Mouse (Mus musculus) brain, embryonic 14.5 days (tissue): ENCODE results near the gene Taf1b. TPM values are rescaled to one million over a fixed set of nuclear protein-coding genes. Genes with fewer than 3 reads are reported as not detected.
A peak's percentile ranks its signal among the peaks of the same experiment; 100 is the strongest.
"Not testable (repeated sequence)": the region's sequence is repeated elsewhere in the genome, so short reads cannot be mapped to it uniquely, and the experiment has no call there.

Experiments
- DNase-seq: peaks from one replicate; pipeline ENCODE4 v3.0.0-alpha.2; 2011; ENCODE audit warnings: low read depth
- CTCF ChIP-seq: fragments of 200-500 bp; IDR thresholded peaks from 2 replicates; pipeline ENCODE4 v1.5.1; 2012; ENCODE audit warnings: inconsistent platforms, mild to moderate bottlenecking, moderate library complexity, borderline replicate concordance; ENCODE audit not compliant: insufficient read depth, insufficient read length; ENCODE audit errors: extremely low read depth
- POLR2A ChIP-seq: fragments of 200-500 bp; IDR thresholded peaks from 2 replicates; pipeline ENCODE4 v1.6.1; 2012; ENCODE audit warnings: mild to moderate bottlenecking, inconsistent platforms, borderline replicate concordance; ENCODE audit not compliant: poor library complexity, insufficient read depth, insufficient read length, severe bottlenecking; ENCODE audit errors: extremely low read depth
- polyA plus RNA-seq: library from polyadenylated mRNA; depleted of rRNA; stranded (reverse); fragments of >200 nt; gene quantifications from 2 replicates; pipeline ENCODE4 v1.2.3, GENCODE M21; 2012; rRNA removed

The Taf1b gene
- 20.3 and 20.9 TPM in 2 replicates for polyA plus RNA-seq

DNA sequence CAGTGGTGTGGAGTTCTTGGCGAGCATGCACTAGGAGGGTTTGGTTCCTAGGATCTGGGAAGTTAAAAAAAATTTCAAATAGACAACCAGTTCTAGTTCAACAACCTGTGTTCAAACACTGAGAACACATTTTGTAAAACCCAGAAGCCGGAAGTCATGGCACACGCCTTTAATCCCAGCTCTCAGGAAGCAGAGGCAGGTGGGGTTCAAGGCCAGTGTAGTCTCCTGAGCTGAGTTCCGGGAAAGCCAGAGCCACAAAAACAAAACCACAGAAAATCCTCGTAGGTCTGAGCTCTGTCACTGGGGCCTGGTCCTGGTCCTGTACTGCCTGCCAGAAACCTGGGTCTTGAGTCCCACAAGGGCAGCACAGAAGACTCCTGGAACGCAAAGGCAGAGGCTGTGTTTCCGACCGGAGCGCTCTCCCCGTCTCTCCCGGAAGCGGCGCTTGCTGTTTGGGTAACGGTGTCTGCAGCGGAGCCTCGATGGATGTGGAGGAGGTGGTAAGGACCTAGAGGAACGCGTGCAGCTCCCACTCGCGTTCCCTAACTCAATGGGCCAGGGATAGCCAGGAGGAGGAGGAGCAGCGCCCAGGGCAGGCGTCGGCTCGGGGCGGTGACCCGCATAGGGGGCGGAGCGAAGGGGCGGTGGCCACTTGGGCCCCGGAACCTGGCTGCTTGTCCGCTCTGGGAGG, at the start of gene Taf1b:
Taf1b (plus strand) TSS at position 210 of the 691 bp plus-strand sequence.
- no peak for TF ChIP-seq POLR2A
- TF ChIP-seq CTCF: no peak
- peak; percentile 93 for DNase-seq

DNA sequence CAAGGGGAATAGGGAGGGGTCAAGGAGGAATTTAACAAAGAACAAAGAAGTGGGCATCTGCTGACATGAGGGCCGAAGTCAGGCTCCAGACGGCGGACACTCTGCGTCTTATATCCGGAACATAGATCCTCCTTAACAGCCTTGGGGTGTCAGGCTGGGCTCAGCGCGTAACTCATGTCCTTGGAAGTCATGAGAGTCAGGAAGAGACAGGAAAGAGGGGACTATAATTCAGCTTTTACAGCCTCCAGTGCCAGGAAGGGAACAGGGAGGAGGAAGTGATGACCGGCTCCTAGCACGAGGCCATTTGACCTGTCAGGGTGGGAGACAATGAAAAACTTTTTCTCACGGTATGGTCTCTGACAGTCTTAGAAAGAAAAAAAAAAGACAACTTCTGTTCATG, 37.8 kb upstream of the Taf1b start:
- no peak for TF ChIP-seq CTCF
- no peak for TF ChIP-seq POLR2A

DNA sequence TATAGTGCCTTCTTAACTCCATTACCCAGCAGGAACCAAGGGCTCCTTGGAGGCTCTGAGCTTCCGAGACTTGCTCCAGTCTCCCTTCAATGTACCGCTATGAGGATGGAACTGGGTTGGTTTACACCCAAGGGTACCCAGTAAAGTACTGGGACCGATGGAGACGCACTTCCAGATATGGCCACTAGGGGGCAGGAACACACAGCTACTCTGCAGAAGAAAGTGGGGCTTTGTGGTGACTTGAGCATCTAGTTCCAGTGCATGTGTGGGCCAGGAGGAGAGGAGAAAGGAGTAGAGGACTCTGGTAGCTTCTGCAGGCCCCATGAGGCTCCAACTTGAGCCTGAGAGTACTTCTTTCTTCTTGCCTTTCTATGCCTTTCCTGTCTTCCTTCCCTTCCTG, 36.0 kb upstream of the Taf1b start:
- TF ChIP-seq CTCF: peak; percentile 49; the same call in 1 of the 2 replicates
- not testable (repeated sequence) for DNase-seq

More for the DNA sequence above, 37.8 kb upstream of the Taf1b start:
- no peak for DNase-seq

DNA sequence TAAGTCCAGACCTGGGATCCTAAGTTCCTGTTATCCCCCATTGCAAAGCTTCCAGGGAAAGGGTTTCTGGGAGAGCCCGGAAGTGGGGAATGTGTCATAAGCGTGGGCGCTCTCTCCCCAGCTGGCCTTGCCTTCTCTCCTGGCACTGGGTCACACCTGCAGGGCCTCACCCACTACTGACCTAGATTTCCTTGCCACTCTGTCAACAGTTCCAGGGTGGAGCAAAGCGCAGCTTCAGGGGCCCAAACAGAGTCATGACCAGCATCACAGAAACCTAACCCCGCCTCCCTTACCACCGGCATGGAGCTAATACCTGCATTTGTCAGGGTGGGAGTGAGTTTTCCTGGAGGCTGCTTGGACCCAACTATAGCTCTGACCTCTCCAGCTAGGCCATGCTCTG, 34.7 kb upstream of the Taf1b start:
- DNase-seq: not testable (repeated sequence)

DNA sequence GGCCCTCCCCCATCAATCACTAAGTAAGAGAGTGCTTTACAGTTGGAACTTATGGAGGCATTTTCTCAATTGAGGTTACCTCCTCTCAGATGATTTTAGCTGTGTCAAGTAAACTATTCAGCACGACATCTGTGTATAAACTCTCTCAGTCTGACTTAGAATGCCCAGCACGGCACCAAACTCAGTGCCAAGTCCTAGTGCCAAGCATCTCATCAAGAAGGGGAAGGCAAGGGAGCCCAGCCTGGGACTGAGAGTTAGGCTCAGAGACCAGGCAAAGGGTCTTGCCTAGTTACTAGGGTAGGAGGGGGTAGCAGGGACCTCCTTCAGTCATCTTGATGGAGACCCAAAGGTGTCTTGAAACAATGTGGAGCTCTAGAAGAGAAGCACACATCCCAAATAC, 29.2 kb upstream of the Taf1b start:
- DNase-seq: peak; percentile 2

DNA sequence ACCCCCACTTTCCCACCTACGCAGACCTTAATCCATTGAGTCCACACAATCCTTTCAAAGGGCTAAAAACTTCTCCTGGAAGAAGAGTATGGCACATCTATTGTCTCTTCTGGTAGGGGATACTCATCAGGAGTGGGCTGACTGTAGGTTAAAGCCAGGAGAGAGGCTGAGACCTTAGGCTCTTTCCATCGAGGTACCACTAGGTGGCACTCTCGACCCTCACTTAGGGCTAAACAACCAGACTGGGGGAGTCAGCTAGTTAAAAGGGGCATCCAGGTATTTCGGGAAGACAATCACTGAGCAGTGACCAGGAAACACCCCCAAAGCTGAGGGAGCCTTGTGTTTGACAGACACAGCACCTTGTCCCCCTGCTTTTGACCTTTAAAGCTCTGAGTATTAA, 27.2 kb upstream of the Taf1b start:
- DNase-seq: peak; percentile 68
- no peak for TF ChIP-seq POLR2A
- TF ChIP-seq CTCF: peak; percentile 83

More for the DNA sequence above, 29.2 kb upstream of the Taf1b start:
- TF ChIP-seq CTCF: no peak
- no peak for TF ChIP-seq POLR2A

DNA sequence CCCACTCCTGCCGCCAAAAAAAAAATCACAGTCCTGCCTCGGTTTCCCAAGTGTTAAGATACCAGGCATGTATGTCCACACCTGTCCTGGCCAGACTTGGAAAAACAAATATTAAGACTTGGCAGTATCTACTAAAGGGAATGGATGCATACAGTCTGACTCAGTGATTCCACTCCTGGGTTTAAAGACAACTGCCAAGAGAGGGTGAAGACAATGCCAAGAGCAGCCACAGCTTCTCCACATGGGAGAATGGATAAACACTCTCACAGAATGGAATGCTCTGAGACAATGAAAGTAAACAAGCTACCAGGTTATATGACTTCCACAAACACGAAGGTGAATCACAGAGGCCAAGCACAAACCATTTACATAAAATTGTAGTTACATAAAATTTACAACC, 24.9 kb upstream of the Taf1b start:
- TF ChIP-seq POLR2A (no peak), CTCF (no peak)

DNA sequence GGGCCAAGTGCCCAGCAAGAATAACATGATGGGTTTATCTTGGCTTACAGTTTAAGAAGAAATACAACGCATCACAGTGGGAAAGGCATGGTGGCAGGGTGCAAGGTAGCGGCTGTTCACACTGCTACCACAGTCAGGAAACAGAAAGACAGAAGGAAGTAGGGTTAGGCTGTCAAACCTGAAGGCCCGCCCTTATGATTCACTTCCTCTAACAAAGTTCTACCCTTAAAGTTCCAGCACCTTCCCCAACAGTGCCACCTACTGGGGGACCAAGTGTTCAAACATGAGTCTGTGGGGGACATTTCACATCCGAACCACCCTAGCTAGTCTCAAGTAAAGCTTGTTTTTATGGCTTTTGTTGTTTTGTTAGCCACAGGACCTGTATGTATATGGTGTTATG, 13.2 kb upstream of the Taf1b start:
- TF ChIP-seq CTCF: no peak
- TF ChIP-seq POLR2A: no peak
- no peak for DNase-seq

More for the DNA sequence above, 24.9 kb upstream of the Taf1b start:
- no peak for DNase-seq

DNA sequence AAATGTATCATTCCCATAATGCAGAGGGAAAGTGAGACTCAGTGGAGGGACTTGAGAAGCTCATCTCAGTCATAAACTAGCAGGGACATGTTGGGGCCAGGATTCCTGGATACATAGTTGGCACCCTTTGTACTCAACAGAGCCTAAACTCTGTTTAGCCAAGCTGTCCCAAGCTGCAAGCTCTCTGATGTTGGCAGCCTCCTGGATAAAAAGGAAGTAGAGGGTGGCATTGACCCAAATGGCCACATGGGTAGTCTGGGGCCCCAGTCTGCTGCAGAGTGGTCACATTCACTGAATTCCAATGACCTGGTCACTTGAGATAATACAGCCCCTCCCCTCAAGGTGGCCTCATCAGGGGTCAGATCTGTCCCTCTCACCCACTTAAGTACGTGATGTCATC, 11.3 kb upstream of the Taf1b start:
- TF ChIP-seq CTCF (no peak), POLR2A (no peak)
- DNase-seq: no peak

DNA sequence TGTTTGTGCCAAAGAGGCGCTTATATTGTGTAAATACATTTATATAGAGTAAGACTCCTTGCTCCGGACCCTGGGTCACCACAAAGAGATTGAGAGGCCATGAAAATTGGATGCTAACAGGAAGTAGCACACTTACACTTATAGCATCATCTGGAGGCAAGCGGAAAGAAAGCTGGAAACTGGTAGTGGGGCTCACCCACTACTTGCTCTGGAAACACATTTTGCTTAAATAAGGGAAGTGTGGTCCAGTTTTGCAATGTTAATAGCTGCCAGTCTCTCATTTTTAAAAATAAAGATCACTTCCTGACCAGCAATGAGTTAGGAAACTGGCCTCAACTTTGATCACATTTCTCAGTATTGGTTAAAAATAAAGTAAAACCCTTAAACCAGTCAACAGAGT, 5.7 kb upstream of the Taf1b start:
- DNase-seq: not testable (repeated sequence)

DNA sequence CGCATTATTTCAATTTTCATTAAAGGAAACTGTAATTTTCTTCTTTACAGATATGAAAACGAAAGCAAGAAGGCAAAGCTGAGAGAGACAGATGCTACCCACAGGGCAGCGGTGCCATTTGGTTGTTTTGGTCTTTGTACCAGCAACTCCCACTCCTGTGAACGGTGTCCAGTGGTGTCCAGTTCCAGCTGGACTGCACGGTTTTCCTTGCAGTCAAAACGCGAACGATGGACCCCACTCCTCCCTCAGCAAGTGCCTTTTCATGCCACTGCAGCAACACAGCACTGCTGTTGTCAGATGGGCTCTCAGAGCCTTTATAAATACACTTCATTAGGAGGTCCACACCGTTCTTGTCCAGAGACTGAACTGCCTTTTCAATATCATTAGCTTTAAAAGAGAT, 5.1 kb upstream of the Taf1b start:
- no peak for TF ChIP-seq CTCF
- TF ChIP-seq POLR2A: no peak
- DNase-seq: peak; percentile 8

DNA sequence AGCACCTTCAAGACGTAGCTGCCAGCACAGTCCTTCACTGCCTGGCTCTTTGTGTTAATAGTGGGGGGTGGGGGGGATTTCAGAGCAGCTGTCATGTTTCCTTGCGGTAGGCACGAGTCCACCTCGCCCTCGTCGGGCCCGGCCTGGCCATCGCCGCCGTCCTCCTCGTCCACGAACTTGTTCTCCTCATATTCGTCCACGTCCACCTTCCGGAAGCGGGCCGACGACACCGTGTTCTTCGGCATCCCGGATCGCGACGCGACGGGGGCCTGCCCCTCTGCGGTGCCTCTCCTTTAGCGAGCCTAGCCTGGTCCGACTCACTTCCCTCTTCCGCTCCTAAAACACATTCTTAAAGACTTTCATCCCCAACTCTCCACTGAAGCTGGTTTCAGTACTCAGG, 4.7 kb upstream of the Taf1b start:
- no peak for TF ChIP-seq POLR2A
- no peak for TF ChIP-seq CTCF
- peak; percentile 0 for DNase-seq

DNA sequence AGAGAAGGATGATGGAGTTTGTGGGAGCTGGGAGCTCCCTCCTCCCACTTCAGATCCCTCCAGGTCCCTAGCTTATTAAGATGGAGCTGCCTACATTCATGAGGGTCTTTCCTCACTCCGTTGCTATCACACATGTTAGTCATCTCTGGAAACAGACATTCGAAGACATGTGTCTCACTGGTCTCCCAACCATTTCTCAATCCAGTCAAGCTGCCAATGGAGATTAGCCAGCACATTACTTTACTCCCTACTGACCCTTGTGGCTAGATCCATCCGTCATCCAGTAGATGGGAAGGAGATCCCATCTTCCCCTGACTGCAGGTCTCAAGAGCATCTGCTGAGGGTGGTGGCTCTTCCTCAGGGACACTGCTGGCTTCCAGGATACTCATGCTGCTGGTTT, 3.4 kb upstream of the Taf1b start:
- DNase-seq: not testable (repeated sequence)

DNA sequence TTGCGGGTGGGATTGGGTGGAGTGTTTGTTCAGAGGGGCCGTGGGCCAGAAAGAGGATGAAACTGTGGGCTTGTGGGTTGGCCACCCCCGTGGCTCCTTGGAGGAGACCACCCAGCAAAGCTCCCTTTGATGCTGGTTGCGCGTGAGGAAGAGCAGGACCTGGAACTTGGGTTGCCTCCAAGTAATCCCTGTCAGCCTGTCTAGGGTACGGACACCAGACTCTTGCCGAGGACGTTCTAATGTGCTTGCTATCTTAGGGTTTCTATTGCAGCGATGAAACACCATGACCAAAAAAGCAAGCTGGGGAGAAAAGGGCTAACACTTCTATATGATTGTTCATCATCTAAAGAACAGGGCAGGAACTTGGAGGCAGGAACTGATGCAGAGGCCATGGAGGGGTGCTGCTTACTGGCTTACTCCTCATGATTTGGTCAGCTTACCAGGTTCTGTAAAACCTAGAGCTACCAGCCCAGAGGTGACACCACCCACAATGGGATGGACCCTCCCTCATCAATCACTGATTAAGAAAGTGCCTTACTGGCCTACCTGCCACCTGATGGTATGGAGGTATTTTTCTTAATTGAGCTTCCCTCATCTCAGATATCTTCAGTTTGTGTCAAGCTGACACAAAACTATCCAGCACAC, 804 bp downstream of the Taf1b start:
- not testable (repeated sequence) for DNase-seq
